Mouse (Mus musculus) midbrain, embryonic 13.5 days (tissue): ENCODE measurements at regions not wholly inside any gene's neighbourhood (a gene's known extent, or its start where the extent isn't known, plus 50 kb on each side); places are given as distances from the start of the nearest gene placed in this dataset.

Source experiments
- ATAC-seq: fragments of 200-750 bp; cut with Nextera tagmentation; 2 replicates; pipeline ENCODE4 v1.8.0; 2017; ENCODE audit warnings: mild to moderate bottlenecking, moderate TSS enrichment, moderate library complexity
- H3K27ac ChIP-seq: fragments of 300-500 bp; sonication (generic); 2 replicates; pipeline ENCODE4 v1.5.1; 2015; ENCODE audit warnings: inconsistent platforms, mild to moderate bottlenecking, moderate library complexity
- H3K27me3 ChIP-seq: fragments of 300-500 bp; sonication (generic); 2 replicates; pipeline ENCODE4 v1.6.1; 2015; ENCODE audit warnings: mild to moderate bottlenecking, inconsistent platforms
- H3K36me3 ChIP-seq: fragments of 300-500 bp; sonication (generic); 2 replicates; pipeline ENCODE4 v1.6.1; 2015; ENCODE audit warnings: mild to moderate bottlenecking, inconsistent platforms
- H3K4me1 ChIP-seq: fragments of 300-500 bp; sonication (generic); replicated peaks from 2 replicates; pipeline ENCODE4 v1.6.1; 2015; ENCODE audit warnings: inconsistent platforms
- H3K4me2 ChIP-seq: fragments of 300-500 bp; sonication (generic); replicated peaks from 2 replicates; pipeline ENCODE4 v1.6.1; 2015; ENCODE audit warnings: moderate library complexity, mild to moderate bottlenecking, inconsistent platforms
- H3K4me3 ChIP-seq: fragments of 300-500 bp; sonication (generic); replicated peaks from 2 replicates; pipeline ENCODE4 v1.5.1; 2015; ENCODE audit warnings: mild to moderate bottlenecking, inconsistent platforms
- H3K9ac ChIP-seq: fragments of 300-500 bp; sonication (generic); replicated peaks from 2 replicates; pipeline ENCODE4 v1.6.1; 2015; ENCODE audit warnings: mild to moderate bottlenecking, inconsistent platforms
- H3K9me3 ChIP-seq: fragments of 300-500 bp; sonication (generic); 2 replicates; pipeline ENCODE4 v1.6.1; 2016; ENCODE audit warnings: mild to moderate bottlenecking, inconsistent platforms
- WGBS: fragments of 180-500 bp; shearing (Covaris S2); methylation state at CpG from one replicate; pipeline ENCODE4 v1.1.7; 2015; 5-methylcytosine and 5-hydroxymethylcytosine counted together

DNA sequence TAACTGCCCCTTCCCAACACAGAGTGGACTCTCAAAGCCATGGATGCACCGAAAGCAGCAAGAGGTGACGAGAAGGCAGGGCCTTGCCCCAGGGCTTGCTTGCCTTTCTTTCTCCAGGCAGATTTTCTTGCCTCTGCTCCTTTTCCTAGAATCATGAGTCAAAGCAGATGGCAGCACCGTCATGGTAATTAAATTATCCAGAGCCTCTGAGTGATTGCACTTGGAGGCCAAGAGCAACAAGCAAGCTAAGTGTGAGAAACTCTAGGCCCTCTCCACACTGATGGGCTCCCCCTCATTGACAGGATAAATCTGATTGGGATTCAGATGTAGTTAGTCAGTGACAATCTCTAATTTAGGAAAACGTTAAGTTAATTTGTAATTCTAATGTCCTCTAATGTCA, 427.5 kb downstream of the Glrx3 start:
- no peaks in the 10 kb centered on the region for H3K27me3 ChIP-seq
- H3K4me2 ChIP-seq, result no peak overlapping the region
- no peak overlapping the region for H3K4me3 ChIP-seq
- ATAC-seq, result no peak
- H3K4me1 ChIP-seq, result peaks cover 26% of the 10 kb centered on the region
- H3K27ac ChIP-seq, result no peak overlapping the region
- H3K36me3 ChIP-seq, result no peaks in the 10 kb centered on the region
- H3K9me3 ChIP-seq, result no peaks in the 10 kb centered on the region
- WGBS, result 22% methylated on average over 4 of the region's 4 CpGs
- no peak overlapping the region for H3K9ac ChIP-seq

DNA sequence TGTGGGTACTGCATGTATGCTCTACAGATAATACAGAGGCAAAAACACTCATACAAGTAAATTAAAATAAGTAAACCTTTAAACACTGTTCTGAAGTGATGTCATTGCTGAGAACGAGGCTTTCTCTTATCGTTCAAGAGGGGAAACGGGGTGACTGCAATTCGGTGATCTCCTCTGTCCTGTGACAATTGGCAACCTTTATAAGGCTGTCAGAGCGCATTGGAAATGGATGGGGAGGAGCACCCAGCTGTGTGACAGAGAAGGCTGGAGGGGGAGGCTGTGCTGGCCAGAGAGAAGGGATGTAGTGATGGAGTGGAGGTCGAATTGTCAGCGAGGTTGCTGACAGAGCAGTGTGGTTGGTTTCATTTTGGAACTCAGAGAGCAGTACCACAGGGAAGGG, 428.0 kb downstream of the Glrx3 start:
- no peak for ATAC-seq
- no peaks in the 10 kb centered on the region for H3K9me3 ChIP-seq
- no peak overlapping the region for H3K27ac ChIP-seq
- H3K4me2 ChIP-seq, result no peak overlapping the region
- no peaks in the 10 kb centered on the region for H3K36me3 ChIP-seq
- WGBS, result 44% methylated on average over 7 of the region's 7 CpGs
- H3K4me1 ChIP-seq, result peaks cover 26% of the 10 kb centered on the region
- no peaks in the 10 kb centered on the region for H3K27me3 ChIP-seq
- no peak overlapping the region; the same call in 1 of the 2 replicates for H3K9ac ChIP-seq
- no peak overlapping the region for H3K4me3 ChIP-seq

- WGBS, result 63% methylated on average over 6 of the region's 6 CpGs
- Histone ChIP-seq H3K4me3 (no peak overlapping the region), H3K27ac (no peak overlapping the region), H3K9me3 (no peaks in the 10 kb centered on the region), H3K36me3 (no peaks in the 10 kb centered on the region), H3K9ac (no peak overlapping the region), H3K4me1 (peaks cover 26% of the 10 kb centered on the region), H3K27me3 (no peaks in the 10 kb centered on the region), H3K4me2 (no peak overlapping the region)
- ATAC-seq, result no peak
Measured at GRCm38 (mm10) chr7:137866880-137867279, 429.5 kb downstream of the Glrx3 start.

- Histone ChIP-seq H3K4me1 (peaks cover 26% of the 10 kb centered on the region), H3K9ac (no peak overlapping the region), H3K36me3 (no peaks in the 10 kb centered on the region), H3K9me3 (no peaks in the 10 kb centered on the region), H3K27me3 (no peaks in the 10 kb centered on the region), H3K4me2 (no peak overlapping the region), H3K4me3 (no peak overlapping the region), H3K27ac (no peak overlapping the region)
- no peak for ATAC-seq
- WGBS, result 71% methylated on average over 3 of the region's 3 CpGs
Measured at GRCm38 (mm10) chr7:137868501-137868900, 431.1 kb downstream of the Glrx3 start.

- H3K36me3 ChIP-seq, result no peaks in the 10 kb centered on the region
- no peak overlapping the region for H3K4me3 ChIP-seq
- H3K27me3 ChIP-seq, result no peaks in the 10 kb centered on the region
- 89% methylated on average over 2 of the region's 2 CpGs for WGBS
- no peak for ATAC-seq
- no peak overlapping the region for H3K9ac ChIP-seq
- no peaks in the 10 kb centered on the region for H3K4me1 ChIP-seq
- H3K27ac ChIP-seq, result no peak overlapping the region
- 0 out of 2 replicates have a peak, but pooled peaks cover 3% of the 10 kb centered on the region for H3K9me3 ChIP-seq
- H3K4me2 ChIP-seq, result no peak overlapping the region
Measured at GRCm38 (mm10) chr7:137875306-137875705, 437.9 kb downstream of the Glrx3 start.

DNA sequence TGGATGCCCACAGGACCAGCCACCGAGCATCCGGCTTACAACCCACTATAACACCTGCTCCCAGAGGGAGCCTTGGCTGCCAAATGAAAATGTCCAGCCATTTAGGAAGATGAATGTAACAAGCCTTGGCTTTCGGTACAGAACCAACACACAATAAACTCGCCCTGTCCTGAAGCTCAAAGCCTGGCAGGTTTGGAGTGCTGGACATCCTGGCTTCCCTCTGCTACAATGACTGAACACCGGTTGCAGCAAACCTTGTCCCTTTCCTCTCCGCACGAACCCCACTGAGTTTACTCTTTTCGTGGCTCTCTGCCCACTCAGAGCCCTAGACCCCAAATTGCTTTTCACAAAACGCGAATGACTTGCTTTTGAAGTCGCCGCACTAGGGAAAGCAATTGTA, 441.9 kb downstream of the Glrx3 start:
- Histone ChIP-seq H3K9me3 (0 out of 2 replicates have a peak, but pooled peaks cover under 1% of the 10 kb centered on the region), H3K4me1 (peaks cover 5% of the 10 kb centered on the region), H3K4me3 (no peak overlapping the region), H3K9ac (no peak overlapping the region), H3K27me3 (no peaks in the 10 kb centered on the region), H3K4me2 (no peak overlapping the region), H3K27ac (no peak overlapping the region), H3K36me3 (no peaks in the 10 kb centered on the region)
- ATAC-seq, result no peak
- 87% methylated on average over 12 of the region's 12 CpGs for WGBS

- no peak overlapping the region for H3K27ac ChIP-seq
- H3K9me3 ChIP-seq, result no peaks in the 10 kb centered on the region
- H3K9ac ChIP-seq, result no peak overlapping the region
- H3K4me3 ChIP-seq, result no peak overlapping the region
- H3K4me2 ChIP-seq, result no peak overlapping the region
- H3K27me3 ChIP-seq, result no peaks in the 10 kb centered on the region
- no peaks in the 10 kb centered on the region for H3K36me3 ChIP-seq
- WGBS, result 70% methylated on average over 5 of the region's 5 CpGs
- ATAC-seq, result no peak
- peaks cover 11% of the 10 kb centered on the region for H3K4me1 ChIP-seq
Measured at GRCm38 (mm10) chr7:137882876-137883275, 445.5 kb downstream of the Glrx3 start.

- Histone ChIP-seq H3K4me1 (peaks cover 11% of the 10 kb centered on the region), H3K4me2 (no peak overlapping the region), H3K9me3 (no peaks in the 10 kb centered on the region), H3K36me3 (no peaks in the 10 kb centered on the region), H3K4me3 (no peak overlapping the region), H3K27me3 (no peaks in the 10 kb centered on the region), H3K9ac (no peak overlapping the region), H3K27ac (no peak overlapping the region)
- no peak for ATAC-seq
- WGBS, result 74% methylated on average over 4 of the region's 4 CpGs
Measured at GRCm38 (mm10) chr7:137883701-137884100, 446.3 kb downstream of the Glrx3 start.

- WGBS, result 44% methylated on average over 8 of the region's 8 CpGs
- no peak overlapping the region for H3K4me3 ChIP-seq
- H3K27ac ChIP-seq, result no peak overlapping the region
- H3K9me3 ChIP-seq, result no peaks in the 10 kb centered on the region
- H3K27me3 ChIP-seq, result no peaks in the 10 kb centered on the region
- no peaks in the 10 kb centered on the region for H3K36me3 ChIP-seq
- ATAC-seq, result no peak
- H3K4me1 ChIP-seq, result peaks cover 11% of the 10 kb centered on the region
- no peak overlapping the region for H3K4me2 ChIP-seq
- H3K9ac ChIP-seq, result no peak overlapping the region
Measured at GRCm38 (mm10) chr7:137885146-137885545, 447.7 kb downstream of the Glrx3 start.

GRCm38 (mm10) chr7:137888731-137889130, 451.3 kb downstream of the Glrx3 start:
- no peaks in the 10 kb centered on the region for H3K36me3 ChIP-seq
- no peak overlapping the region for H3K4me2 ChIP-seq
- no peaks in the 10 kb centered on the region for H3K9me3 ChIP-seq
- H3K4me1 ChIP-seq, result peaks cover 5% of the 10 kb centered on the region; the same call in 1 of the 2 replicates
- H3K4me3 ChIP-seq, result no peak overlapping the region
- no peak overlapping the region for H3K9ac ChIP-seq
- ATAC-seq, result no peak
- no peak overlapping the region for H3K27ac ChIP-seq
- WGBS, result 82% methylated on average over 11 of the region's 11 CpGs
- no peaks in the 10 kb centered on the region for H3K27me3 ChIP-seq

- no peak overlapping the region; the same call in 1 of the 2 replicates for H3K4me2 ChIP-seq
- peak overlapping the region; percentile 14; the same call in 1 of the 2 replicates for H3K27ac ChIP-seq
- no peak overlapping the region for H3K9ac ChIP-seq
- H3K36me3 ChIP-seq, result no peaks in the 10 kb centered on the region
- H3K27me3 ChIP-seq, result peaks cover 14% of the 10 kb centered on the region
- WGBS, result 25% methylated on average over 9 of the region's 9 CpGs
- peaks cover 39% of the 10 kb centered on the region for H3K4me1 ChIP-seq
- ATAC-seq, result peak; percentile 89
- H3K9me3 ChIP-seq, result no peaks in the 10 kb centered on the region
- no peak overlapping the region for H3K4me3 ChIP-seq
Measured at GRCm38 (mm10) chr7:137906424-137907060, 469.1 kb downstream of the Glrx3 start.

GRCm38 (mm10) chr7:137909456-137909855, 472.0 kb downstream of the Glrx3 start:
- no peak overlapping the region for H3K4me2 ChIP-seq
- no peak overlapping the region for H3K27ac ChIP-seq
- WGBS, result 32% methylated on average over 3 of the region's 3 CpGs
- no peak overlapping the region for H3K9ac ChIP-seq
- H3K36me3 ChIP-seq, result no peaks in the 10 kb centered on the region
- peaks cover 14% of the 10 kb centered on the region for H3K27me3 ChIP-seq
- peaks cover 39% of the 10 kb centered on the region for H3K4me1 ChIP-seq
- H3K9me3 ChIP-seq, result no peaks in the 10 kb centered on the region
- no peak for ATAC-seq
- no peak overlapping the region for H3K4me3 ChIP-seq

GRCm38 (mm10) chr7:137913551-137914105, 476.2 kb downstream of the Glrx3 start:
- peaks cover 12% of the 10 kb centered on the region for H3K4me1 ChIP-seq
- no peak overlapping the region for H3K9ac ChIP-seq
- H3K36me3 ChIP-seq, result no peaks in the 10 kb centered on the region
- H3K27me3 ChIP-seq, result peaks cover 7% of the 10 kb centered on the region
- ATAC-seq, result no peak
- no peak overlapping the region for H3K4me2 ChIP-seq
- no peaks in the 10 kb centered on the region for H3K9me3 ChIP-seq
- no peak overlapping the region for H3K27ac ChIP-seq
- 65% methylated on average over 4 of the region's 4 CpGs for WGBS
- no peak overlapping the region for H3K4me3 ChIP-seq
